20 mouse cellular contexts compared by ENCODE assay signal in genomic region chr10:119932794-119933193, GRCm38 (mm10).
DNase-seq lines count a peak whose midpoint lies in the region; ATAC-seq and TF ChIP-seq lines count a peak whose summit lies in the region.
"Had no signal": no experiment of that assay in that cellular context is flagged by ENCODE, and none has a peak within 500 bp of the region (broad histone marks: within the 10 kb centered on the region; RNA-seq: fewer than 3 reads in every experiment).

No protein-coding gene starts in this region.

- no peak overlapping the region for H3K4me3 ChIP-seq in embryonic facial prominence, embryonic 11.5 days (ENCODE audit: low read depth, low read length)
- H3K4me3 ChIP-seq in embryonic facial prominence, embryonic 10.5 days: no peak overlapping the region
- H3K4me3 ChIP-seq in lung, embryonic 14.5 days (ENCODE audit: low read depth, low read length): no peak overlapping the region
- H3K4me3 ChIP-seq in stomach, postnatal 0 days (ENCODE audit: low read depth, low read length): no peak overlapping the region
- H3K4me3 ChIP-seq in thymus, adult 2 months (ENCODE audit: control insufficient read depth, insufficient read depth, low read length): no peak overlapping the region
- H3K4me3 ChIP-seq: embryonic facial prominence, embryonic 15.5 days; forebrain, embryonic 12.5 days; hindbrain, embryonic 15.5 days; megakaryocyte, embryonic 14.5 days; neural tube, embryonic 13.5 days had no signal

- H3K27ac ChIP-seq in embryonic facial prominence, embryonic 11.5 days (replicated peaks; ENCODE audit: low read depth, low read length): no peak overlapping the region
- no peak overlapping the region for H3K27ac ChIP-seq in embryonic facial prominence, embryonic 10.5 days (replicated peaks)
- H3K27ac ChIP-seq in lung, embryonic 14.5 days (ENCODE audit: low read depth): no peak overlapping the region
- no peak overlapping the region for H3K27ac ChIP-seq in stomach, postnatal 0 days (replicated peaks)
- no peak overlapping the region for H3K27ac ChIP-seq in thymus, adult 2 months (ENCODE audit: control insufficient read depth, insufficient read depth, low read length)
- H3K27ac ChIP-seq: embryonic facial prominence, embryonic 15.5 days; forebrain, embryonic 12.5 days; hindbrain, embryonic 15.5 days; neural tube, embryonic 13.5 days had no signal

- no peaks in the 10 kb centered on the region for H3K27me3 ChIP-seq in embryonic facial prominence, embryonic 11.5 days (ENCODE audit: control insufficient read depth, insufficient read depth, low read length)
- H3K27me3 ChIP-seq in embryonic facial prominence, embryonic 10.5 days (replicated peaks; ENCODE audit: low read depth, poor library complexity, severe bottlenecking): no peaks in the 10 kb centered on the region
- no peaks in the 10 kb centered on the region for H3K27me3 ChIP-seq in lung, embryonic 14.5 days (ENCODE audit: insufficient read depth, low read length)
- H3K27me3 ChIP-seq in stomach, postnatal 0 days (ENCODE audit: control insufficient read depth, insufficient read depth, low read length): no peaks in the 10 kb centered on the region
- H3K27me3 ChIP-seq in thymus, adult 2 months (ENCODE audit: control insufficient read depth, insufficient read depth, low read length): no peaks in the 10 kb centered on the region
- H3K27me3 ChIP-seq: embryonic facial prominence, embryonic 15.5 days; forebrain, embryonic 12.5 days; hindbrain, embryonic 15.5 days; megakaryocyte, embryonic 14.5 days; neural tube, embryonic 13.5 days had no signal

- H3K4me2 ChIP-seq in embryonic facial prominence, embryonic 11.5 days (ENCODE audit: low read depth, low read length): no peak overlapping the region
- no peak overlapping the region for H3K4me2 ChIP-seq in lung, embryonic 14.5 days
- H3K4me2 ChIP-seq in stomach, postnatal 0 days (replicated peaks; ENCODE audit: low read depth): no peak overlapping the region
- H3K4me2 ChIP-seq: embryonic facial prominence, embryonic 15.5 days; forebrain, embryonic 12.5 days; hindbrain, embryonic 15.5 days; neural tube, embryonic 13.5 days had no signal

- H3K4me1 ChIP-seq in embryonic facial prominence, embryonic 11.5 days (ENCODE audit: control insufficient read depth, insufficient read depth, low read length): no peaks in the 10 kb centered on the region
- no peaks in the 10 kb centered on the region for H3K4me1 ChIP-seq in embryonic facial prominence, embryonic 10.5 days
- H3K4me1 ChIP-seq in lung, embryonic 14.5 days (ENCODE audit: insufficient read depth): no peaks in the 10 kb centered on the region
- H3K4me1 ChIP-seq in stomach, postnatal 0 days (replicated peaks; ENCODE audit: control insufficient read depth, insufficient read depth): no peaks in the 10 kb centered on the region
- no peaks in the 10 kb centered on the region for H3K4me1 ChIP-seq in thymus, adult 2 months (replicated peaks; ENCODE audit: control insufficient read depth, insufficient read depth, low read length)
- H3K4me1 ChIP-seq: embryonic facial prominence, embryonic 15.5 days; forebrain, embryonic 12.5 days; hindbrain, embryonic 15.5 days; megakaryocyte, embryonic 14.5 days; neural tube, embryonic 13.5 days had no signal

- H3K36me3 ChIP-seq in embryonic facial prominence, embryonic 11.5 days (replicated peaks; ENCODE audit: control insufficient read depth, insufficient read depth, low read depth, low read length): no peaks in the 10 kb centered on the region
- no peaks in the 10 kb centered on the region for H3K36me3 ChIP-seq in embryonic facial prominence, embryonic 10.5 days (replicated peaks)
- no peaks in the 10 kb centered on the region for H3K36me3 ChIP-seq in lung, embryonic 14.5 days (ENCODE audit: insufficient read depth)
- no peaks in the 10 kb centered on the region for H3K36me3 ChIP-seq in stomach, postnatal 0 days (ENCODE audit: control insufficient read depth, insufficient read depth, low read length)
- no peaks in the 10 kb centered on the region for H3K36me3 ChIP-seq in thymus, adult 2 months (ENCODE audit: control insufficient read depth, insufficient read depth, low read length)
- H3K36me3 ChIP-seq: embryonic facial prominence, embryonic 15.5 days; forebrain, embryonic 12.5 days; G1E had no signal

- H3K9me3 ChIP-seq in embryonic facial prominence, embryonic 11.5 days (replicated peaks; ENCODE audit: control insufficient read depth, low read length): no peaks in the 10 kb centered on the region
- no peaks in the 10 kb centered on the region for H3K9me3 ChIP-seq in embryonic facial prominence, embryonic 10.5 days
- H3K9me3 ChIP-seq in lung, embryonic 14.5 days (ENCODE audit: low read depth, low read length): no peaks in the 10 kb centered on the region
- no peaks in the 10 kb centered on the region for H3K9me3 ChIP-seq in stomach, postnatal 0 days (ENCODE audit: control insufficient read depth, low read length)
- H3K9me3 ChIP-seq: embryonic facial prominence, embryonic 15.5 days; forebrain, embryonic 12.5 days; hindbrain, embryonic 15.5 days; neural tube, embryonic 13.5 days had no signal

- WGBS in embryonic facial prominence, embryonic 11.5 days: 61% methylated on average over 4 of the region's 4 CpGs
- WGBS in embryonic facial prominence, embryonic 10.5 days: 65% methylated on average over 4 of the region's 4 CpGs
- 46% methylated on average over 4 of the region's 4 CpGs for WGBS in lung, embryonic 14.5 days
- WGBS in stomach, postnatal 0 days: 47% methylated on average over 4 of the region's 4 CpGs
- WGBS in thymus, adult 2 months: 78% methylated on average over 4 of the region's 4 CpGs

- no peak overlapping the region for H3K9ac ChIP-seq in embryonic facial prominence, embryonic 11.5 days (replicated peaks; ENCODE audit: low read length)
- H3K9ac ChIP-seq in lung, embryonic 14.5 days: no peak overlapping the region
- no peak overlapping the region for H3K9ac ChIP-seq in stomach, postnatal 0 days (ENCODE audit: low read length)
- H3K9ac ChIP-seq: embryonic facial prominence, embryonic 15.5 days; forebrain, embryonic 12.5 days; hindbrain, embryonic 15.5 days; neural tube, embryonic 13.5 days had no signal

- no peak for TF ChIP-seq EP300 in stomach, postnatal 0 days (optimal IDR thresholded peaks at IDR 0.05)

- no peak for ATAC-seq in embryonic facial prominence, embryonic 11.5 days (replicated peaks; ENCODE audit: insufficient number of reproducible peaks, low FRiP score, low TSS enrichment, low read depth)
- ATAC-seq in lung, embryonic 14.5 days (ENCODE audit: insufficient read depth): no peak
- no peak for ATAC-seq in stomach, postnatal 0 days (ENCODE audit: low FRiP score, low TSS enrichment)

- TF ChIP-seq POLR2A in thymus, adult 2 months (IDR thresholded peaks at IDR 0.05; ENCODE audit: control insufficient read depth, extremely low read depth, insufficient read depth, low read length, poor library complexity): no peak

- DNase-seq in embryonic facial prominence, embryonic 11.5 days (ENCODE audit: low spot score): peak; percentile 31
- DNase-seq in embryonic facial prominence, embryonic 10.5 days (ENCODE audit: low spot score): no peak
- peak; percentile 47 for DNase-seq in lung, embryonic 14.5 days
- DNase-seq in lung, adult 18-20 months: no peak
- peak; percentile 32 for DNase-seq in ZHBTc4 (ENCODE audit: low read depth, low spot score)
- DNase-seq in stomach, postnatal 0 days (ENCODE audit: low spot score): no peak
- no peak for DNase-seq in c-Kit-positive CD71-positive TER-119-positive erythroid progenitor cells, embryonic 14.5 days (ENCODE audit: low spot score)
- no peak for DNase-seq in thymus, adult 2 months
- DNase-seq: adrenal gland, postnatal 25 days; cerebellum, postnatal 25 days; heart, adult 18-20 months; kidney, adult 2 months; kidney, postnatal 4 days; thymus, postnatal 14 days had no signal

- TF ChIP-seq CTCF in lung, embryonic 14.5 days (IDR thresholded peaks at IDR 0.05; ENCODE audit: low read depth): peak; percentile 58
- TF ChIP-seq CTCF in stomach, postnatal 0 days (IDR thresholded peaks at IDR 0.05; ENCODE audit: low read depth): peak; percentile 50
- no peak for TF ChIP-seq CTCF in thymus, adult 2 months (IDR thresholded peaks at IDR 0.05; ENCODE audit: borderline replicate concordance, control insufficient read depth, extremely low read depth, insufficient read depth, low read length, poor library complexity)

Comparison
In these comparisons a context has a peak if more than half of its experiments do, and no peak if none do; other contexts are left out.
1. DNase-seq: peak in embryonic facial prominence, embryonic 11.5 days (single experiment), lung, embryonic 14.5 days (single experiment) and ZHBTc4 (single experiment); none in embryonic facial prominence, embryonic 10.5 days (single experiment), lung, adult 18-20 months (0 of 2), stomach, postnatal 0 days (single experiment), c-Kit-positive CD71-positive TER-119-positive erythroid progenitor cells, embryonic 14.5 days (single experiment) and thymus, adult 2 months (single experiment).